Mouse (Mus musculus): ENCODE results near the gene Bag1. TPM values are rescaled to one million over a fixed set of nuclear protein-coding genes. Genes with fewer than 3 reads are reported as not detected.
"Not testable (repeated sequence)": the region's sequence is repeated elsewhere in the genome, so short reads cannot be mapped to it uniquely, and the experiment has no call there.

The Bag1 gene
- polyA plus RNA-seq, 1 experiment from 2014 or later = 181 TPM

GRCm38 (mm10) chr4:40934369-40934768, 13.7 kb downstream of the Bag1 start:
- not testable (repeated sequence) for H3K9me3 ChIP-seq (replicated peaks); H3K4me2 ChIP-seq; H3K27me3 ChIP-seq; H3K9ac ChIP-seq; H3K4me1 ChIP-seq (replicated peaks); ATAC-seq (replicated peaks; ENCODE audit: insufficient number of reproducible peaks, insufficient read depth, low FRiP score, low read depth); H3K4me3 ChIP-seq; H3K27ac ChIP-seq
- H3K36me3 ChIP-seq = peaks cover 60% of the 10 kb centered on the region
- WGBS = 87% methylated on average over 3 of the region's 3 CpGs

- Histone ChIP-seq H3K4me3 (no peak overlapping the region), H3K9me3 (replicated peaks) (no peaks in the 10 kb centered on the region), H3K4me1 (replicated peaks) (no peaks in the 10 kb centered on the region), H3K27me3 (no peaks in the 10 kb centered on the region), H3K9ac (no peak overlapping the region), H3K36me3 (peaks cover 53% of the 10 kb centered on the region), H3K27ac (no peak overlapping the region), H3K4me2 (no peak overlapping the region)
- 77% methylated on average over 5 of the region's 5 CpGs for WGBS
- no peak for ATAC-seq (replicated peaks; ENCODE audit: insufficient number of reproducible peaks, insufficient read depth, low FRiP score, low read depth)
Observed at GRCm38 (mm10) chr4:40933694-40934093, 14.4 kb downstream of the Bag1 start.

GRCm38 (mm10) chr4:40929046-40929445, 19.0 kb downstream of the Bag1 start:
- Histone ChIP-seq H3K4me2 (no peak overlapping the region), H3K27me3 (no peaks in the 10 kb centered on the region), H3K36me3 (peaks cover 16% of the 10 kb centered on the region), H3K4me1 (replicated peaks) (no peaks in the 10 kb centered on the region), H3K9ac (no peak overlapping the region), H3K9me3 (replicated peaks) (no peaks in the 10 kb centered on the region), H3K27ac (no peak overlapping the region), H3K4me3 (no peak overlapping the region)
- no peak for ATAC-seq (replicated peaks; ENCODE audit: insufficient number of reproducible peaks, insufficient read depth, low FRiP score, low read depth)
- WGBS = 83% methylated on average over 7 of the region's 7 CpGs

- WGBS = 73% methylated on average over 3 of the region's 3 CpGs
- H3K4me2 ChIP-seq = no peak overlapping the region
- H3K9ac ChIP-seq = no peak overlapping the region
- H3K27me3 ChIP-seq = no peaks in the 10 kb centered on the region
- H3K4me3 ChIP-seq = no peak overlapping the region
- no peaks in the 10 kb centered on the region for H3K4me1 ChIP-seq (replicated peaks)
- no peaks in the 10 kb centered on the region for H3K36me3 ChIP-seq
- no peaks in the 10 kb centered on the region for H3K9me3 ChIP-seq (replicated peaks)
- no peak for ATAC-seq (replicated peaks; ENCODE audit: insufficient number of reproducible peaks, insufficient read depth, low FRiP score, low read depth)
- H3K27ac ChIP-seq = no peak overlapping the region
Observed at GRCm38 (mm10) chr4:40925568-40925967, 22.5 kb downstream of the Bag1 start.

GRCm38 (mm10) chr4:40923087-40923651, 24.9 kb downstream of the Bag1 start:
- no peaks in the 10 kb centered on the region for H3K9me3 ChIP-seq (replicated peaks)
- peaks cover 13% of the 10 kb centered on the region for H3K4me1 ChIP-seq (replicated peaks)
- no peak for ATAC-seq (replicated peaks; ENCODE audit: insufficient number of reproducible peaks, insufficient read depth, low FRiP score, low read depth)
- H3K27ac ChIP-seq = no peak overlapping the region
- 67% methylated on average over 6 of the region's 6 CpGs for WGBS
- no peak overlapping the region for H3K4me2 ChIP-seq
- H3K27me3 ChIP-seq = no peaks in the 10 kb centered on the region
- H3K36me3 ChIP-seq = no peaks in the 10 kb centered on the region
- H3K9ac ChIP-seq = no peak overlapping the region
- no peak overlapping the region for H3K4me3 ChIP-seq

GRCm38 (mm10) chr4:40921288-40921687, 26.8 kb downstream of the Bag1 start:
- H3K4me3 ChIP-seq = no peak overlapping the region
- peaks cover 13% of the 10 kb centered on the region for H3K4me1 ChIP-seq (replicated peaks)
- H3K27ac ChIP-seq = no peak overlapping the region
- no peaks in the 10 kb centered on the region for H3K27me3 ChIP-seq
- 63% methylated on average over 3 of the region's 3 CpGs for WGBS
- no peak overlapping the region for H3K4me2 ChIP-seq
- H3K36me3 ChIP-seq = no peaks in the 10 kb centered on the region
- no peak for ATAC-seq (replicated peaks; ENCODE audit: insufficient number of reproducible peaks, insufficient read depth, low FRiP score, low read depth)
- H3K9me3 ChIP-seq (replicated peaks) = no peaks in the 10 kb centered on the region
- no peak overlapping the region for H3K9ac ChIP-seq

- no peaks in the 10 kb centered on the region for H3K36me3 ChIP-seq
- ATAC-seq (replicated peaks; ENCODE audit: insufficient number of reproducible peaks, insufficient read depth, low FRiP score, low read depth) = no peak
- no peak overlapping the region for H3K4me2 ChIP-seq
- 69% methylated on average over 2 of the region's 2 CpGs for WGBS
- H3K9me3 ChIP-seq (replicated peaks) = no peaks in the 10 kb centered on the region
- no peaks in the 10 kb centered on the region for H3K27me3 ChIP-seq
- peaks cover 14% of the 10 kb centered on the region for H3K4me1 ChIP-seq (replicated peaks)
- peak overlapping the region; percentile 67; the same call in 1 of the 2 replicates for H3K27ac ChIP-seq
- no peak overlapping the region for H3K4me3 ChIP-seq
- H3K9ac ChIP-seq = no peak overlapping the region
Observed at GRCm38 (mm10) chr4:40920576-40920975, 27.5 kb downstream of the Bag1 start.

- peak within 1 kb of the TSS; percentile 67 for H3K27ac ChIP-seq
- no peaks in the 10 kb centered on the region for H3K27me3 ChIP-seq
- H3K36me3 ChIP-seq = no peaks in the 10 kb centered on the region
- H3K9ac ChIP-seq = no peak within 1 kb of the TSS
- H3K9me3 ChIP-seq (replicated peaks) = no peaks in the 10 kb centered on the region
- H3K4me3 ChIP-seq = no peak within 1 kb of the TSS
- peaks cover 15% of the 10 kb centered on the region for H3K4me1 ChIP-seq (replicated peaks)
- WGBS = 7% methylated on average over 3 of the region's 3 CpGs
- peak; percentile 80; the same call in 1 of the 2 replicates for ATAC-seq (replicated peaks; ENCODE audit: insufficient number of reproducible peaks, insufficient read depth, low FRiP score, low read depth)
- no peak within 1 kb of the TSS for H3K4me2 ChIP-seq
Observed at GRCm38 (mm10) chr4:40919785-40920184, 28.3 kb downstream of the Bag1 start, which contains the start of gene Spink4. TSS of gene Spink4 (plus strand) at chr4:40920052.

GRCm38 (mm10) chr4:40916592-40917155, 31.4 kb downstream of the Bag1 start:
- WGBS = 90% methylated on average over 7 of the region's 7 CpGs
- Histone ChIP-seq H3K4me1 (replicated peaks) (peaks cover 15% of the 10 kb centered on the region), H3K9me3 (replicated peaks) (no peaks in the 10 kb centered on the region), H3K9ac (no peak overlapping the region), H3K27me3 (no peaks in the 10 kb centered on the region), H3K4me3 (no peak overlapping the region), H3K4me2 (no peak overlapping the region), H3K36me3 (no peaks in the 10 kb centered on the region), H3K27ac (no peak overlapping the region)
- ATAC-seq (replicated peaks; ENCODE audit: insufficient number of reproducible peaks, insufficient read depth, low FRiP score, low read depth) = no peak

- no peak overlapping the region for H3K4me2 ChIP-seq
- no peak overlapping the region for H3K4me3 ChIP-seq
- no peaks in the 10 kb centered on the region for H3K9me3 ChIP-seq (replicated peaks)
- H3K27ac ChIP-seq = no peak overlapping the region
- H3K36me3 ChIP-seq = no peaks in the 10 kb centered on the region
- H3K27me3 ChIP-seq = no peaks in the 10 kb centered on the region
- WGBS = 66% methylated on average over 5 of the region's 5 CpGs
- H3K9ac ChIP-seq = no peak overlapping the region
- H3K4me1 ChIP-seq (replicated peaks) = peaks cover 15% of the 10 kb centered on the region
- no peak for ATAC-seq (replicated peaks; ENCODE audit: insufficient number of reproducible peaks, insufficient read depth, low FRiP score, low read depth)
Observed at GRCm38 (mm10) chr4:40915947-40916346, 32.1 kb downstream of the Bag1 start.

- Histone ChIP-seq H3K9ac (no peak overlapping the region), H3K27me3 (no peaks in the 10 kb centered on the region), H3K9me3 (replicated peaks) (no peaks in the 10 kb centered on the region), H3K27ac (no peak overlapping the region), H3K4me3 (no peak overlapping the region), H3K36me3 (no peaks in the 10 kb centered on the region), H3K4me2 (no peak overlapping the region), H3K4me1 (replicated peaks) (peaks cover 4% of the 10 kb centered on the region)
- ATAC-seq (replicated peaks; ENCODE audit: insufficient number of reproducible peaks, insufficient read depth, low FRiP score, low read depth) = no peak
Observed at GRCm38 (mm10) chr4:40914287-40914867, 33.7 kb downstream of the Bag1 start.
